Mouse (Mus musculus): ENCODE measurements at regions not wholly inside any gene's neighbourhood (a gene's known extent, or its start where the extent isn't known, plus 50 kb on each side); places are given as distances from the start of the nearest gene placed in this dataset.

GRCm38 (mm10) chr16:21298866-21299265 is 94.3 kb downstream of the Ephb3 start:
- peaks cover 39% of the 10 kb centered on the region for H3K4me1 ChIP-seq
- DNase-seq (ENCODE audit: low spot score): no peak
- H3K27ac ChIP-seq: no peak overlapping the region
- no peaks in the 10 kb centered on the region for H3K27me3 ChIP-seq (ENCODE audit: insufficient read depth, poor library complexity, severe bottlenecking)
- no peaks in the 10 kb centered on the region for H3K9me3 ChIP-seq
- no peaks in the 10 kb centered on the region for H3K36me3 ChIP-seq
- no peak overlapping the region for H3K4me3 ChIP-seq
- 66% methylated on average over 7 of the region's 7 CpGs for WGBS

GRCm38 (mm10) chr16:21305859-21306258 is 101.3 kb downstream of the Ephb3 start:
- H3K27ac ChIP-seq: no peak overlapping the region; the same call in 1 of the 2 replicates
- no peak overlapping the region for H3K4me3 ChIP-seq
- 87% methylated on average over 3 of the region's 3 CpGs for WGBS
- H3K4me1 ChIP-seq: peaks cover 20% of the 10 kb centered on the region
- no peaks in the 10 kb centered on the region for H3K9me3 ChIP-seq
- H3K36me3 ChIP-seq: no peaks in the 10 kb centered on the region
- no peak for DNase-seq (ENCODE audit: low spot score)
- H3K27me3 ChIP-seq (ENCODE audit: insufficient read depth, poor library complexity, severe bottlenecking): peaks cover 13% of the 10 kb centered on the region; the same call in 1 of the 2 replicates

- 58% methylated on average over 8 of the region's 8 CpGs for WGBS
- H3K4me1 ChIP-seq: peaks cover 30% of the 10 kb centered on the region
- H3K36me3 ChIP-seq: no peaks in the 10 kb centered on the region
- H3K4me3 ChIP-seq: no peak overlapping the region
- no peaks in the 10 kb centered on the region for H3K9me3 ChIP-seq
- DNase-seq (ENCODE audit: low spot score): no peak
- no peak overlapping the region for H3K27ac ChIP-seq
- H3K27me3 ChIP-seq (ENCODE audit: insufficient read depth, poor library complexity, severe bottlenecking): peaks cover 16% of the 10 kb centered on the region; the same call in 1 of the 2 replicates
Measured at GRCm38 (mm10) chr16:21308513-21308912, 104.0 kb downstream of the Ephb3 start.

GRCm38 (mm10) chr16:21310636-21311615 is 106.4 kb downstream of the Ephb3 start:
- peak overlapping the region; percentile 60 for H3K4me3 ChIP-seq
- peaks cover 16% of the 10 kb centered on the region; the same call in 1 of the 2 replicates for H3K27me3 ChIP-seq (ENCODE audit: insufficient read depth, poor library complexity, severe bottlenecking)
- DNase-seq (ENCODE audit: low spot score): peak; percentile 86
- H3K27ac ChIP-seq: peak overlapping the region; percentile 93
- no peaks in the 10 kb centered on the region for H3K9me3 ChIP-seq
- H3K36me3 ChIP-seq: no peaks in the 10 kb centered on the region
- H3K4me1 ChIP-seq: peaks cover 33% of the 10 kb centered on the region
- 3% methylated on average over 35 of the region's 35 CpGs for WGBS

GRCm38 (mm10) chr16:21311781-21312180 is 107.2 kb downstream of the Ephb3 start:
- H3K4me1 ChIP-seq: peaks cover 36% of the 10 kb centered on the region
- H3K27me3 ChIP-seq (ENCODE audit: insufficient read depth, poor library complexity, severe bottlenecking): peaks cover 16% of the 10 kb centered on the region; the same call in 1 of the 2 replicates
- no peaks in the 10 kb centered on the region for H3K36me3 ChIP-seq
- H3K9me3 ChIP-seq: no peaks in the 10 kb centered on the region
- peak overlapping the region; percentile 93 for H3K27ac ChIP-seq
- DNase-seq (ENCODE audit: low spot score): no peak
- no peak overlapping the region for H3K4me3 ChIP-seq

GRCm38 (mm10) chr16:21315751-21316151 is 107.2 kb upstream of the Vps8 start:
- peaks cover 61% of the 10 kb centered on the region for H3K4me1 ChIP-seq
- 0 out of 2 replicates have a peak, but pooled peaks cover 4% of the 10 kb centered on the region for H3K27me3 ChIP-seq (ENCODE audit: insufficient read depth, poor library complexity, severe bottlenecking)
- H3K27ac ChIP-seq: no peak overlapping the region
- DNase-seq (ENCODE audit: low spot score): no peak
- WGBS: 44% methylated on average over 6 of the region's 6 CpGs
- H3K9me3 ChIP-seq: no peaks in the 10 kb centered on the region
- no peaks in the 10 kb centered on the region for H3K36me3 ChIP-seq
- no peak overlapping the region for H3K4me3 ChIP-seq

- Histone ChIP-seq H3K4me3 (no peak overlapping the region), H3K27me3 (ENCODE audit: insufficient read depth, poor library complexity, severe bottlenecking) (no peaks in the 10 kb centered on the region), H3K36me3 (no peaks in the 10 kb centered on the region), H3K27ac (peak overlapping the region; percentile 77), H3K4me1 (peaks cover 65% of the 10 kb centered on the region), H3K9me3 (no peaks in the 10 kb centered on the region)
- no peak for DNase-seq (ENCODE audit: low spot score)
- WGBS: 59% methylated on average over 7 of the region's 7 CpGs
Measured at GRCm38 (mm10) chr16:21318009-21318639, 104.8 kb upstream of the Vps8 start.

- 56% methylated on average over 9 of the region's 9 CpGs for WGBS
- peaks cover 69% of the 10 kb centered on the region for H3K4me1 ChIP-seq
Measured at GRCm38 (mm10) chr16:21318640-21319365, 104.1 kb upstream of the Vps8 start.

GRCm38 (mm10) chr16:21320284-21320683 is 102.6 kb upstream of the Vps8 start:
- H3K9me3 ChIP-seq: no peaks in the 10 kb centered on the region
- H3K4me3 ChIP-seq: no peak overlapping the region
- WGBS: 67% methylated on average over 2 of the region's 2 CpGs
- no peak for DNase-seq (ENCODE audit: low spot score)
- no peaks in the 10 kb centered on the region for H3K36me3 ChIP-seq
- H3K27me3 ChIP-seq (ENCODE audit: insufficient read depth, poor library complexity, severe bottlenecking): no peaks in the 10 kb centered on the region
- peak overlapping the region; percentile 13; the same call in 1 of the 2 replicates for H3K27ac ChIP-seq
- H3K4me1 ChIP-seq: peaks cover 80% of the 10 kb centered on the region

More at GRCm38 (mm10) chr16:21318640-21319365, 104.1 kb upstream of the Vps8 start:
- Histone ChIP-seq H3K4me3 (no peak overlapping the region), H3K27me3 (ENCODE audit: insufficient read depth, poor library complexity, severe bottlenecking) (no peaks in the 10 kb centered on the region), H3K9me3 (no peaks in the 10 kb centered on the region), H3K27ac (peak overlapping the region; percentile 68), H3K36me3 (no peaks in the 10 kb centered on the region)
- DNase-seq (ENCODE audit: low spot score): no peak

- no peaks in the 10 kb centered on the region for H3K36me3 ChIP-seq
- DNase-seq (ENCODE audit: low spot score): no peak
- H3K27me3 ChIP-seq (ENCODE audit: insufficient read depth, poor library complexity, severe bottlenecking): no peaks in the 10 kb centered on the region
- peak overlapping the region; percentile 57 for H3K27ac ChIP-seq
- 52% methylated on average over 18 of the region's 18 CpGs for WGBS
- no peaks in the 10 kb centered on the region for H3K9me3 ChIP-seq
- H3K4me1 ChIP-seq: peaks cover 69% of the 10 kb centered on the region
- H3K4me3 ChIP-seq: no peak overlapping the region
Measured at GRCm38 (mm10) chr16:21321188-21322070, 101.5 kb upstream of the Vps8 start.

GRCm38 (mm10) chr16:21322437-21322836 is 100.5 kb upstream of the Vps8 start:
- H3K27me3 ChIP-seq (ENCODE audit: insufficient read depth, poor library complexity, severe bottlenecking): no peaks in the 10 kb centered on the region
- no peak overlapping the region for H3K4me3 ChIP-seq
- H3K36me3 ChIP-seq: no peaks in the 10 kb centered on the region
- H3K4me1 ChIP-seq: peaks cover 62% of the 10 kb centered on the region
- H3K9me3 ChIP-seq: no peaks in the 10 kb centered on the region
- no peak for DNase-seq (ENCODE audit: low spot score)
- H3K27ac ChIP-seq: peak overlapping the region; percentile 43; the same call in 1 of the 2 replicates
- WGBS: 63% methylated on average over 10 of the region's 10 CpGs

All from heart, embryonic 10.5 days (tissue).